Mouse (Mus musculus) neural tube, embryonic 15.5 days (tissue): ENCODE results near the gene Dhrs7b. TPM values are rescaled to one million over a fixed set of nuclear protein-coding genes. Genes with fewer than 3 reads are reported as not detected.

ENCODE experiments used
- ATAC-seq: fragments of 200-750 bp; cut with Nextera tagmentation; 2 replicates; pipeline ENCODE4 v1.8.0; 2017; ENCODE audit warnings: mild to moderate bottlenecking, moderate TSS enrichment, moderate library complexity; ENCODE audit not compliant: low FRiP score
- H3K27ac ChIP-seq: fragments of 300-500 bp; sonication (generic); replicated peaks from 2 replicates; pipeline ENCODE4 v1.5.1; 2015; ENCODE audit warnings: mild to moderate bottlenecking, inconsistent platforms
- H3K27me3 ChIP-seq: fragments of 300-500 bp; sonication (generic); replicated peaks from 2 replicates; pipeline ENCODE4 v1.6.1; 2015; ENCODE audit warnings: inconsistent platforms
- H3K36me3 ChIP-seq: fragments of 300-500 bp; sonication (generic); 2 replicates; pipeline ENCODE4 v1.6.1; 2015; ENCODE audit warnings: inconsistent platforms
- H3K4me1 ChIP-seq: fragments of 300-500 bp; sonication (generic); 2 replicates; pipeline ENCODE4 v1.6.1; 2015; ENCODE audit warnings: inconsistent platforms
- H3K4me2 ChIP-seq: fragments of 300-500 bp; sonication (generic); 2 replicates; pipeline ENCODE4 v1.6.1; 2015; ENCODE audit warnings: inconsistent platforms, mild to moderate bottlenecking, moderate library complexity
- H3K4me3 ChIP-seq: fragments of 300-500 bp; sonication (generic); replicated peaks from 2 replicates; pipeline ENCODE4 v1.5.1; 2015; ENCODE audit warnings: mild to moderate bottlenecking, inconsistent platforms
- H3K9ac ChIP-seq: fragments of 300-500 bp; sonication (generic); replicated peaks from 2 replicates; pipeline ENCODE4 v1.6.1; 2015; ENCODE audit warnings: mild to moderate bottlenecking, inconsistent platforms
- H3K9me3 ChIP-seq: fragments of 300-500 bp; sonication (generic); replicated peaks from 2 replicates; pipeline ENCODE4 v1.6.1; 2016; ENCODE audit warnings: inconsistent platforms
- WGBS: fragments of 180-500 bp; shearing (Covaris S2); methylation state at CpG from one replicate; pipeline ENCODE4 v1.1.7; 2015; ENCODE audit warnings: mixed read lengths; 5-methylcytosine and 5-hydroxymethylcytosine counted together
- polyA plus RNA-seq: library from polyadenylated mRNA; unstranded; fragments of >200 nt; fragmentation: Nextera tagmentation; extraction: Ambion mirVana; gene quantifications from 2 replicates; pipeline ENCODE4 v1.2.1, GENCODE M21; 2015

Gene Dhrs7b
- polyA plus RNA-seq: 37.8 and 38.4 TPM in 2 replicates

DNA sequence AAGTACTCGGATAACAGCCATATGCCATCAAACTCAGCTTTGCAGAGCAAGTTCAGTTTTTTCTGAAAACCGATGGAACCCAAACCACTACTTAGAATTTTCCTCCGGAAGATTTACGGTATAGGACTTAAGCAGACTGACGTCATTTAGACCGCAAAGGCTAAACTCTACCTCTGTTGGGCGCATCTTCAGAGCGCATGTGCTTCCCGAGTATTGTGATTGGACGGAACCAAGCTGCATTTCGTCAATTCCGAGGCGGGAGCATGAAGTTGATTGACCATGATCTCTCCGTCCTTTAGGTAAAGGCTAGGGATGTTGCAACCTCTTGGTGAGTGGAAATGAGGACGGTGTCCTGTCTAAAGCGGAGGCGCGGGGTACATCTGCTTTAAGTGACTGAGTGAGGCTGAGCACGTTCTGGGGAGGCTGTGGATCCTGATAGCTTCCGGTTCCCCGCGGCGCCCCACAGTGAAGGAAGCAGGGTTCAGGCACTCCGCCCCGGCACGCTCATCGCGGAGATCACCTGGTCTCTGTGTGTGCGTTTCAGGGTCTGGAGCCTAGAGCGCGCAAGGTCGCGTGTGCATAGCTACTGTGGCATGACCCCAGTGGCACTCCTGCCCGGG is at the start of gene Dhrs7b:
Dhrs7b (plus strand) TSS at position 199 of the 620 bp plus-strand sequence.
- Histone ChIP-seq H3K4me2 (peak within 1 kb of the TSS; percentile 82), H3K27me3 (no peaks in the 10 kb centered on the region), H3K4me1 (peaks cover 11% of the 10 kb centered on the region), H3K4me3 (peak within 1 kb of the TSS; percentile 78), H3K9ac (peak within 1 kb of the TSS; percentile 85), H3K9me3 (no peaks in the 10 kb centered on the region), H3K27ac (peak within 1 kb of the TSS; percentile 92), H3K36me3 (no peaks in the 10 kb centered on the region)
- peak; percentile 98 for ATAC-seq
- under 1% methylated on average over 34 of the region's 34 CpGs for WGBS

DNA sequence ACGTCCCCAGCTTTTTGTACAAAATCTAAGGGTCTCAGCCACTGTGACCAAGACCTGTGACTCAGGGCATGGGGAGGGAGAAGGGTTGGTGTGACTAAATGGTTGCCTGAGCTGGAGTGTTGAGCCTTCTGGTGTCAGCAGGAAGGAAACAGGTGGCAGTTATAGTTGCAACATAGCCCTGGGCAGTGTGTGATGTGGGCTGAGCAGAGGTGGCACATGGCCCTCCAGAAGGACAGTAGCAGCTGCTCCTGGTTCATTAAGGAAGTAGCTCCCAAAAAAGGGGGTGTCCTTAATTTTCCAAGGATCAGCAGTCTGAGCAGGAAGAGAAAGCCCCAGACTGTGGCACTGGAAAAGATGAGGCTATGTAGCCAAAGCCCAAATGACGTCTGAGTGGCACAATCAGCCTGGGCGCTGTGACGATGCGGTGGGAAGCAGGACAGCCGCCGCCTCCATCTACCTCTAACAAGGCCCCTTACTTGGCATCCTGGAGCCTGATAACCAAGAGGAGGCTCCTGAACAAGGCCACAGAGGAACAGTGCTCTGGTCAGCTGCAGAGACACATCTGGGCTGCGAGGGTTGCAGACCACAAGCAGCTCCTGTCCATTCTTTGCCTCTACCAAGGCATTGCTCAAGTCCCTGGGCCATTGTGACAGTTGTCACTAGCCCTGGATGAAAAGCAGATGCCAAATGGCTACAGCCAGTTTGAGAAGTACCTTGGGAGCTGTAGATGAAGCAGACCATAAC is 46.1 kb upstream of the Dhrs7b start:
- Histone ChIP-seq H3K4me2 (no peak overlapping the region), H3K36me3 (peaks cover 76% of the 10 kb centered on the region), H3K27ac (no peak overlapping the region), H3K4me3 (no peak overlapping the region), H3K9ac (no peak overlapping the region), H3K9me3 (no peaks in the 10 kb centered on the region), H3K4me1 (peaks cover 56% of the 10 kb centered on the region), H3K27me3 (no peaks in the 10 kb centered on the region)
- WGBS: 93% methylated on average over 8 of the region's 8 CpGs
- no peak for ATAC-seq

DNA sequence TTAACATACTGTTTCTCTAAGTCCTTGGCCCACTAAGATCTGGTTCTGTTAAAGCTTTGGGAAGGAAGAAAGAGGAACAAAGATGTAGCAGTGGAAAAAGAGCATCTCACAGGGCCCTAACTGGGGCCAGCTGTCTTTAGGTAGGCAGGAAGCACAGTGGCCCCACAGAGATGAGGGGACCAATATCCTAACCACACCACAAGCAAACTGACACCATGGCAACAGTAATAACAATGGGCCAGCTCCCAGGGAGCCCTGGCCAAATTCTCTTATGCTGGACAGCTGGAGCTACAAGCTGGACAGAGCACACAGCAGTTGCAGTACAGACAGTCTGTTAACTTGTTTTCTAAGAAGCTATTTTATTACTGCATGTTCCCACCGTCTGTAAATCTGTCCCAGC is 42.8 kb upstream of the Dhrs7b start:
- no peak overlapping the region for H3K4me3 ChIP-seq
- peaks cover 23% of the 10 kb centered on the region for H3K4me1 ChIP-seq
- no peaks in the 10 kb centered on the region for H3K9me3 ChIP-seq
- ATAC-seq: no peak
- no peak overlapping the region; the same call in 1 of the 2 replicates for H3K9ac ChIP-seq
- 32% methylated on average over 1 of the region's 1 CpGs for WGBS
- no peak overlapping the region for H3K4me2 ChIP-seq
- no peak overlapping the region for H3K27ac ChIP-seq
- no peaks in the 10 kb centered on the region for H3K27me3 ChIP-seq
- peaks cover 71% of the 10 kb centered on the region for H3K36me3 ChIP-seq

DNA sequence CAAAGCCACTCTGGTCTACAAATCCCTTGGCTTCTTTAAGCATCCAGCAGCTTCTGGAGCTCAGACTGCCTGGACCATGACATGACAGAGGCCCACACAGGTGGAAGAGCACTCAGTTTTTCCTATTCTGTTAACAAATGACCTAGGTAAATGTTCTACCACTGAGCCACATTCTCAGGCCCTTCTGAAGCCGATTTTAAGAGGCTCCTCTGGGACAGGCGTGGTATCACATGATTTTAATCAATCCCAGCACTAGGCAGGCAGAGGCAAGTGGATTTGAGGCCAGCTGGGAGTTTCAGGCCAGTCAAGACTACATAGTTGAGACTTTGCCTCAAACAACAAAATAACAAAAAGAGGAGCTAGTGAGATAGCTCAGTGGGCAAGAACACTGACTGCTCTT is 40.0 kb upstream of the Dhrs7b start:
- H3K9me3 ChIP-seq: no peaks in the 10 kb centered on the region
- H3K4me2 ChIP-seq: no peak overlapping the region
- ATAC-seq: no peak
- no peak overlapping the region for H3K4me3 ChIP-seq
- H3K27me3 ChIP-seq: no peaks in the 10 kb centered on the region
- H3K36me3 ChIP-seq: peaks cover 45% of the 10 kb centered on the region
- H3K4me1 ChIP-seq: peaks cover 6% of the 10 kb centered on the region
- WGBS: 91% methylated on average over 2 of the region's 2 CpGs
- no peak overlapping the region for H3K27ac ChIP-seq
- H3K9ac ChIP-seq: no peak overlapping the region

DNA sequence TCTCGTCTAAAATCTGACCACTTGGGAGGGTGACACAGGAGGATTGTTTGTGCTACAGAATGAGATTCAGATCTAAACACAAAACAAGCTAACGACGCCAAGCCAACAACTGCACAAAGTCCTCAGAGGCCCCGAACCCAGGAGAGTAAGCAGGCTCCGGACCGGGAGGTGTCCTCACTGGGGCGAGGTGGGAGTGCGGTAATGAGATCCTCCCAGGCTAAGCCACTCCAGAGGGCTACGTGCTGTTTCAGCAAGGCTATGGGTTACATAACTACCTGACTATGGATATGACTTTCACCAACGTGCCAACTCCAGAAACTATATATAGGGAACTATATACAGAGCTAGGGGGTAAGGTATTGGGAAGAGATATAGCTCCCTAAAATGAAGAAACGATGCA is 34.1 kb upstream of the Dhrs7b start:
- no peaks in the 10 kb centered on the region for H3K36me3 ChIP-seq
- H3K9me3 ChIP-seq: no peaks in the 10 kb centered on the region
- H3K4me1 ChIP-seq: no peaks in the 10 kb centered on the region
- H3K27ac ChIP-seq: no peak overlapping the region
- WGBS: 94% methylated on average over 11 of the region's 11 CpGs
- no peak overlapping the region for H3K4me2 ChIP-seq
- no peaks in the 10 kb centered on the region for H3K27me3 ChIP-seq
- H3K4me3 ChIP-seq: no peak overlapping the region
- ATAC-seq: no peak
- H3K9ac ChIP-seq: no peak overlapping the region

DNA sequence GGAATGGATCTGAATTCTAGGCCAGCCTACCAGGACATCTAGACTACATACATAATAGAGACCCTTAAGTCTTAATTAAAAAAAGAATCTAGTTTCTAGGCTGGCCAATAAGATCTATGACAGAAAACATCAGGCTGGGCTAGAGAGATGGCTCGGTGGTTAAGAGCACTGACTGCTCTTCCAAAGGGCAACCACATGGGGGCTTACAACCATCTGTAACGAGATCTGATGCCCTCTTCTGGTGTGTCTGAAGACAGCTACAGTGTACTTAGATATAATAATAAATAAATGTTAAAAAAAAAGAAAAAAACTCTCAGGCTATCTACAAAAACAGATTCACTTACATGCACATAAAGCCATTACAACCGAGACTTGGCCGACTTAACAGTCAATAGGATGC is 30.5 kb upstream of the Dhrs7b start:
- H3K4me1 ChIP-seq: no peaks in the 10 kb centered on the region
- ATAC-seq: no peak
- H3K9ac ChIP-seq: no peak overlapping the region
- H3K4me3 ChIP-seq: no peak overlapping the region
- no peak overlapping the region for H3K4me2 ChIP-seq
- H3K9me3 ChIP-seq: no peaks in the 10 kb centered on the region
- no peak overlapping the region for H3K27ac ChIP-seq
- no peaks in the 10 kb centered on the region for H3K27me3 ChIP-seq
- H3K36me3 ChIP-seq: no peaks in the 10 kb centered on the region
- WGBS: 89% methylated on average over 4 of the region's 4 CpGs

DNA sequence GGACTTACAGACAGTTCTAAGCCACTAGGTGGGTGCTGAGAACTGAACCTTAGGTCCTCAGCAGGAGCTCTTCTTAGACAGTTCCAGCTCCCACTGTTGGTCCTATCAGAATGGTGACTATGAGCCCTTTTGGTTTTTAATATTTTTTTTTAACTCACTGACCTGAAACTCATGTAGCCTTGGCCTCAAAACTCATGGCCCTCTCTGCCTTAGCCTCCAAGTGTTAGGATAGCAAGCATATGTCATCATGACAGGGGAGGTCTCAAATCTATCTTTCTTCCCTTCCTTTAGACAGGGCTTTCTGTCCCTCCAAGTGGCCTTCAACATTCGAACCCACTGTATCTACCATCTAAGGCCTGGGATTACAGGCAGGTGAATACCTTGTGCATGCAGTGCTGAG is 29.5 kb upstream of the Dhrs7b start:
- Histone ChIP-seq H3K9ac (no peak overlapping the region), H3K36me3 (no peaks in the 10 kb centered on the region), H3K9me3 (no peaks in the 10 kb centered on the region), H3K4me2 (no peak overlapping the region), H3K27me3 (no peaks in the 10 kb centered on the region), H3K27ac (no peak overlapping the region), H3K4me3 (no peak overlapping the region), H3K4me1 (no peaks in the 10 kb centered on the region)
- ATAC-seq: no peak
- 93% methylated on average over 1 of the region's 1 CpGs for WGBS

DNA sequence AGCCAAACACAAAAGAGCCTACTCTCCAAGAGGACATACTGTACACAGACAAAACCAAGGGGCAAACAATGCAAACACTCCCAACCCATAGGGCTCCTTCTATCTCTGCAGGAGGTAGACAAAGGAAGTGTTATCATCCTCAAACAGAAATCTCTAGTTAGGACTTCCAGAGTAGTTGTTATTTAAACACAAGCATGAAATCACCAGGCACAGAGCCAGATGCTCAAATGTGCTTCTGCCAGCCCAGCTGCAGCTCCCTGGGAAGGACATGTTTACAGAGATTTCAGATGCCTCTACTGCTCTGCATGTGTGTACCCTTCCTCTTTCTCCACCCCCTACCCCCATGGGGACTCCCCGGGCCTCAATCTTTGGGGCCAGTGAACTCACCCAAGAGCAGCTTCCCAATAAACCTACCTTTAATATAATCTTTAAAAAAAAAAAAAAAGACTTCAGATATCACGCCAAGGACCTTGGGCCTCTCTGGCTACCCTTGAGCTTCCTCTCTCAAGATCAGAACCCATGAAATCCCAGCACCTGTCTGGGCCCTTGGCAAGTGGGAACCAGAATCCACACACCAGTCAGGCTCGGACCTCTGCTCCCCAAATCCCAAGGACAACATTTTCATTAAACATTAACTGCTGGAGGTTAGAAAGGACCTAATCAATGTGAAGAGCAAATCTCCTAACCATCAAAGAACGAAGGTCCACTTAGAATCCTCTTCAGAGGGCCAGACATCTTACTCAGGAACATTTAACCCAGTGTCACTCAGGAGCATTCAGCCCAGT is 22.0 kb upstream of the Dhrs7b start:
- no peak overlapping the region for H3K4me2 ChIP-seq
- peaks cover 8% of the 10 kb centered on the region; the same call in 1 of the 2 replicates for H3K4me1 ChIP-seq
- no peak overlapping the region for H3K9ac ChIP-seq
- H3K4me3 ChIP-seq: no peak overlapping the region
- H3K9me3 ChIP-seq: no peaks in the 10 kb centered on the region
- 79% methylated on average over 4 of the region's 4 CpGs for WGBS
- H3K27ac ChIP-seq: no peak overlapping the region
- H3K27me3 ChIP-seq: no peaks in the 10 kb centered on the region
- no peaks in the 10 kb centered on the region for H3K36me3 ChIP-seq
- ATAC-seq: no peak

DNA sequence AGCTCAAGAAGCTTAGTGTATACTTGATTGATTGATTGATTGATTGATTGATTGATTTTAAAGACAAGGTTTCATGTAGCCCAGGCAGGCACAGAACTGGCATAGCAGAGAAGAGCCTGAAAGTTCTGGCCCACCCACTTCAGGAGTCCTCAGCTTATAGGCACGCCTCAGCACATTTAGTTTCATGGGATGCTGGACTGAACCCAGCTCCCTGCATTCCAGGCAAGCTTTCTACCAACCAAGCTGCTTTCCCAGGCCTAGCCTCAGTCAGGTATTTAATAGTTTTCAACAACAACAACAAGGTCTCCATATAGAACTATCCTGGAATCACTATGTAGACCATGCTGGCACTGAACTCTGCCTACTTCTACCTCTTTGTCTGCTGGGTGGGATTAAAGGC is 20.9 kb upstream of the Dhrs7b start:
- Histone ChIP-seq H3K4me1 (peaks cover 8% of the 10 kb centered on the region; the same call in 1 of the 2 replicates), H3K9ac (no peak overlapping the region), H3K4me2 (no peak overlapping the region), H3K9me3 (no peaks in the 10 kb centered on the region), H3K27ac (no peak overlapping the region), H3K27me3 (no peaks in the 10 kb centered on the region), H3K4me3 (no peak overlapping the region), H3K36me3 (no peaks in the 10 kb centered on the region)
- 76% methylated on average over 1 of the region's 1 CpGs for WGBS
- no peak for ATAC-seq

DNA sequence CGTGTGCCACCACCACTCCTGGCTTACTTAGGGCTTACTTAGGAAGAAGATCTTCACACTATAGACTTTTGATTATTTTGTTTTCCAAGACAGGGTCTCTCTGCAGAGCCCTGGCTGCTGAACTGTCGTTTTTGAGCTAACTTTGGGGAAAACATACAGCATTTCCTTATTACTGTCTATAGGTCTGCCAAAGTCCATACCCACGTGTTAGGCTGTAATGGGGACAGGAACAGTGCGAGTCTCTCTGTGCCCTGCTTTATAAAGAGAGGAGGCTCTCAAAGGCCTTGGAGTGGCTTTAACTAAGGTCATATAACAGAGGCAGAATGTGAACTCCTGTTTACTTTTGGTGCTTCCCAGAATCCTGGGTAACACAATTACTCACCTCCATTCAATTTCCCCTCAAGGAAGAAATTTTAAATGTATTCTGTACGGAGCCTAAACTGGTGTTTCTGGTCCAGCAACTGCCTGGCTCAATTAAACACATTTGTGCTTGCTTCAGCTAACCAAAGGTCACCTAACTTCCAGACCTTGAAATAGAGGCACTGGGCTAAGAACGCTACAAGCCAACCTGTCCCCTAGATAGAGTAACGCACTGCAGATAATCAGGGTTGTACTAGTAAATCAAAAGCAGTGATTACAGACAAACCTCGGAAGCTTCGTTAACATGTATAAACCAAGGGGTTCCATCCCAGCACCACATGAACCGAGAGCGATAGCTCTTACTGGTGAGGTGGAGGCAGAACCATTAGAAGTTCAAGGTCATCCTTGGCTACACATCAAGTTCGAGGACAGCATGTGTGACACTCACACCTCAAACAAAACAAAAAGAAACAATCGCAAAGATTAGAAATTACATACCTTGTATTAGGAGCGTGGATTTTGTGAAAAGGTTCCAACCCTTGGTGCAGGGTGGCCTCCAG is 20.1 kb upstream of the Dhrs7b start:
- Histone ChIP-seq H3K9me3 (no peaks in the 10 kb centered on the region), H3K36me3 (no peaks in the 10 kb centered on the region), H3K9ac (no peak overlapping the region; the same call in 1 of the 2 replicates), H3K27ac (no peak overlapping the region), H3K4me3 (peak overlapping the region; percentile 50), H3K4me2 (peak overlapping the region; percentile 97), H3K27me3 (no peaks in the 10 kb centered on the region), H3K4me1 (peaks cover 8% of the 10 kb centered on the region; the same call in 1 of the 2 replicates)
- WGBS: 15% methylated on average over 14 of the region's 14 CpGs
- no peak for ATAC-seq

DNA sequence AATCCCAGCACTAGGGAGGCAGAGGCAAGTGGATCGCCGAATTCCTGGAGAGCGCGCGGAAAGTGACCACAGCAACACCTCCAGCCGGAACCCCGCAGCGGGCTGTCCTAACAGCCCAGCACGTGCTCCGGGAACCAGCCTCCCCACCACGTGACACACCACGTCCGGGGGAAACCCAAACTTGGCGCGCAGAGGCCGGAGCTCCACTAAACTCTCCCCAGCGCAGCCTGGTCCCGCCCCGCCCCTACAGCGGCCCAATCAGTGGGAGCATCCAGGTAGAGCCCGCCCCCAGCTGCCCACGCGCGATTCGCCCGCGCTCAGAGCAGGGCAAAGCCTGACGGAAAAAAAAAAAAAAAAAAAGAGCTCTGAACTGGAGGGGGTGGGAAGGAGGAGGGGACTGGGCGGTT is 19.4 kb upstream of the Dhrs7b start:
- no peak overlapping the region; the same call in 1 of the 2 replicates for H3K9ac ChIP-seq
- under 1% methylated on average over 29 of the region's 29 CpGs for WGBS
- H3K4me2 ChIP-seq: peak overlapping the region; percentile 97
- no peaks in the 10 kb centered on the region for H3K36me3 ChIP-seq
- H3K9me3 ChIP-seq: no peaks in the 10 kb centered on the region
- H3K27me3 ChIP-seq: no peaks in the 10 kb centered on the region
- H3K4me3 ChIP-seq: peak overlapping the region; percentile 50
- H3K27ac ChIP-seq: no peak overlapping the region
- ATAC-seq: peak; percentile 98
- peaks cover 8% of the 10 kb centered on the region; the same call in 1 of the 2 replicates for H3K4me1 ChIP-seq
